Mouse (Mus musculus): Measurements from ENCODE around the gene Cd68. TPM values are rescaled to one million over a fixed set of nuclear protein-coding genes. Genes with fewer than 3 reads are reported as not detected.

Gene Cd68
- polyA plus RNA-seq, 1 experiment from 2014 or later = 10.0 TPM

GRCm38 (mm10) chr11:69662967-69663671 lies 2.8 kb downstream of the Cd68 start:
- Histone ChIP-seq H3K36me3 (peaks cover 66% of the 10 kb centered on the region), H3K27ac (peak overlapping the region; percentile 97), H3K9ac (peak overlapping the region; percentile 56), H3K4me1 (peaks cover 28% of the 10 kb centered on the region), H3K4me2 (peak overlapping the region; percentile 59), H3K4me3 (replicated peaks) (peak overlapping the region; percentile 67), H3K27me3 (no peaks in the 10 kb centered on the region), H3K9me3 (replicated peaks) (no peaks in the 10 kb centered on the region)
- 63% methylated on average over 13 of the region's 13 CpGs for WGBS
- ATAC-seq (replicated peaks; ENCODE audit: low FRiP score) = 0 out of 2 replicates have a peak, but pooled peaks have one; percentile 2

- H3K27me3 ChIP-seq = no peaks in the 10 kb centered on the region
- peak within 1 kb of the TSS; percentile 59 for H3K4me2 ChIP-seq
- peaks cover 66% of the 10 kb centered on the region for H3K36me3 ChIP-seq
- peaks cover 28% of the 10 kb centered on the region for H3K4me1 ChIP-seq
- ATAC-seq (replicated peaks; ENCODE audit: low FRiP score) = peak; percentile 96
- peak within 1 kb of the TSS; percentile 97 for H3K27ac ChIP-seq
- under 1% methylated on average over 48 of the region's 48 CpGs for WGBS
- peak within 1 kb of the TSS; percentile 67 for H3K4me3 ChIP-seq (replicated peaks)
- peak within 1 kb of the TSS; percentile 56 for H3K9ac ChIP-seq
- H3K9me3 ChIP-seq (replicated peaks) = no peaks in the 10 kb centered on the region
Observed at GRCm38 (mm10) chr11:69662213-69662966, 3.6 kb downstream of the Cd68 start, which contains the start of gene Mpdu1. Mpdu1 (minus strand) TSS chr11:69662642.

GRCm38 (mm10) chr11:69661221-69661881 lies 4.6 kb downstream of the Cd68 start:
- no peaks in the 10 kb centered on the region for H3K27me3 ChIP-seq
- H3K4me2 ChIP-seq = peak overlapping the region; percentile 59
- H3K27ac ChIP-seq = peak overlapping the region; percentile 97
- 83% methylated on average over 3 of the region's 3 CpGs for WGBS
- ATAC-seq (replicated peaks; ENCODE audit: low FRiP score) = no peak
- H3K9ac ChIP-seq = peak overlapping the region; percentile 56
- H3K36me3 ChIP-seq = peaks cover 64% of the 10 kb centered on the region
- H3K9me3 ChIP-seq (replicated peaks) = no peaks in the 10 kb centered on the region
- H3K4me1 ChIP-seq = peaks cover 36% of the 10 kb centered on the region
- peak overlapping the region; percentile 67 for H3K4me3 ChIP-seq (replicated peaks)

GRCm38 (mm10) chr11:69657462-69657881 lies 8.5 kb downstream of the Cd68 start:
- H3K27ac ChIP-seq = no peak overlapping the region
- 77% methylated on average over 15 of the region's 15 CpGs for WGBS

GRCm38 (mm10) chr11:69656617-69657461 lies 9.1 kb downstream of the Cd68 start:
- Histone ChIP-seq H3K9ac (no peak overlapping the region), H3K9me3 (replicated peaks) (no peaks in the 10 kb centered on the region), H3K4me2 (no peak overlapping the region), H3K36me3 (peaks cover 70% of the 10 kb centered on the region), H3K27me3 (no peaks in the 10 kb centered on the region), H3K4me3 (replicated peaks) (no peak overlapping the region), H3K27ac (0 out of 2 replicates have a peak overlapping the region, but pooled peaks have one; percentile 3), H3K4me1 (peaks cover 46% of the 10 kb centered on the region)
- ATAC-seq (replicated peaks; ENCODE audit: low FRiP score) = no peak
- 79% methylated on average over 10 of the region's 10 CpGs for WGBS

More at GRCm38 (mm10) chr11:69657462-69657881, 8.5 kb downstream of the Cd68 start:
- Histone ChIP-seq H3K4me3 (replicated peaks) (no peak overlapping the region), H3K27me3 (no peaks in the 10 kb centered on the region), H3K9me3 (replicated peaks) (no peaks in the 10 kb centered on the region), H3K4me2 (no peak overlapping the region), H3K4me1 (peaks cover 46% of the 10 kb centered on the region), H3K36me3 (peaks cover 64% of the 10 kb centered on the region), H3K9ac (no peak overlapping the region)
- ATAC-seq (replicated peaks; ENCODE audit: low FRiP score) = no peak

- H3K9ac ChIP-seq = peak overlapping the region; percentile 16; the same call in 1 of the 2 replicates
- no peak for ATAC-seq (replicated peaks; ENCODE audit: low FRiP score)
- no peaks in the 10 kb centered on the region for H3K9me3 ChIP-seq (replicated peaks)
- H3K4me2 ChIP-seq = no peak overlapping the region; the same call in 1 of the 2 replicates
- no peaks in the 10 kb centered on the region for H3K27me3 ChIP-seq
- H3K4me1 ChIP-seq = peaks cover 38% of the 10 kb centered on the region
- no peak overlapping the region for H3K27ac ChIP-seq
- no peak overlapping the region for H3K4me3 ChIP-seq (replicated peaks)
- H3K36me3 ChIP-seq = peaks cover 78% of the 10 kb centered on the region
- WGBS = 78% methylated on average over 5 of the region's 5 CpGs
Observed at GRCm38 (mm10) chr11:69656065-69656455, 9.9 kb downstream of the Cd68 start.

GRCm38 (mm10) chr11:69655264-69656064 lies 10.5 kb downstream of the Cd68 start, which contains the start of gene Sox15:
Sox15 (plus strand) TSS chr11:69655314.
- H3K9ac ChIP-seq = peak within 1 kb of the TSS; percentile 16; the same call in 1 of the 2 replicates
- peaks cover 84% of the 10 kb centered on the region for H3K36me3 ChIP-seq
- H3K4me1 ChIP-seq = peaks cover 34% of the 10 kb centered on the region
- peak within 1 kb of the TSS; percentile 76 for H3K27ac ChIP-seq
- no peaks in the 10 kb centered on the region for H3K27me3 ChIP-seq
- peak; percentile 82 for ATAC-seq (replicated peaks; ENCODE audit: low FRiP score)
- H3K4me3 ChIP-seq (replicated peaks) = 0 out of 2 replicates have a peak within 1 kb of the TSS, but pooled peaks have one; percentile 13
- WGBS = 16% methylated on average over 34 of the region's 34 CpGs
- no peaks in the 10 kb centered on the region for H3K9me3 ChIP-seq (replicated peaks)
- peak within 1 kb of the TSS; percentile 39 for H3K4me2 ChIP-seq

GRCm38 (mm10) chr11:69654760-69655159 lies 11.2 kb downstream of the Cd68 start:
- no peaks in the 10 kb centered on the region for H3K9me3 ChIP-seq (replicated peaks)
- no peak for ATAC-seq (replicated peaks; ENCODE audit: low FRiP score)
- no peak overlapping the region for H3K4me2 ChIP-seq
- no peaks in the 10 kb centered on the region for H3K27me3 ChIP-seq
- no peak overlapping the region for H3K9ac ChIP-seq
- WGBS = 32% methylated on average over 9 of the region's 9 CpGs
- H3K27ac ChIP-seq = peak overlapping the region; percentile 76
- H3K4me3 ChIP-seq (replicated peaks) = no peak overlapping the region
- H3K36me3 ChIP-seq = peaks cover 88% of the 10 kb centered on the region
- peaks cover 32% of the 10 kb centered on the region for H3K4me1 ChIP-seq

- 78% methylated on average over 5 of the region's 5 CpGs for WGBS
- no peak overlapping the region for H3K4me2 ChIP-seq
- peak overlapping the region; percentile 32; the same call in 1 of the 2 replicates for H3K27ac ChIP-seq
- no peak overlapping the region for H3K9ac ChIP-seq
- H3K4me3 ChIP-seq (replicated peaks) = no peak overlapping the region
- peaks cover 32% of the 10 kb centered on the region for H3K4me1 ChIP-seq
- peaks cover 90% of the 10 kb centered on the region for H3K36me3 ChIP-seq
- no peaks in the 10 kb centered on the region for H3K9me3 ChIP-seq (replicated peaks)
- no peak for ATAC-seq (replicated peaks; ENCODE audit: low FRiP score)
- no peaks in the 10 kb centered on the region for H3K27me3 ChIP-seq
Observed at GRCm38 (mm10) chr11:69653399-69653798, 12.6 kb downstream of the Cd68 start.

- H3K27me3 ChIP-seq = no peaks in the 10 kb centered on the region
- peaks cover 99% of the 10 kb centered on the region for H3K36me3 ChIP-seq
- no peak overlapping the region for H3K9ac ChIP-seq
- H3K4me3 ChIP-seq (replicated peaks) = no peak overlapping the region
- ATAC-seq (replicated peaks; ENCODE audit: low FRiP score) = no peak
- no peak overlapping the region for H3K27ac ChIP-seq
- 88% methylated on average over 5 of the region's 5 CpGs for WGBS
- H3K9me3 ChIP-seq (replicated peaks) = no peaks in the 10 kb centered on the region
- no peaks in the 10 kb centered on the region for H3K4me1 ChIP-seq
- no peak overlapping the region for H3K4me2 ChIP-seq
Observed at GRCm38 (mm10) chr11:69645860-69646259, 20.1 kb downstream of the Cd68 start.

Data from kidney, embryonic 15.5 days (tissue).